Mouse (Mus musculus) limb, embryonic 15.5 days (tissue): ENCODE results near the gene Six5. TPM values are rescaled to one million over a fixed set of nuclear protein-coding genes. Genes with fewer than 3 reads are reported as not detected.
A peak's percentile ranks its signal among the peaks of the same experiment; 100 is the strongest.

Experiments
- ATAC-seq: fragments of 200-750 bp; cut with Nextera tagmentation; 2 replicates; pipeline ENCODE4 v1.8.0; 2017; ENCODE audit warnings: low read depth, moderate TSS enrichment; ENCODE audit not compliant: insufficient number of reproducible peaks, low FRiP score, low TSS enrichment
- H3K27ac ChIP-seq: fragments of 300-500 bp; sonication (generic); 2 replicates; pipeline ENCODE4 v1.5.1; 2015; ENCODE audit warnings: moderate library complexity, mild to moderate bottlenecking, inconsistent platforms
- H3K27me3 ChIP-seq: fragments of 300-500 bp; sonication (generic); 2 replicates; pipeline ENCODE4 v1.6.1; 2015; ENCODE audit warnings: inconsistent platforms
- H3K36me3 ChIP-seq: fragments of 300-500 bp; sonication (generic); 2 replicates; pipeline ENCODE4 v1.6.1; 2015; ENCODE audit warnings: inconsistent platforms
- H3K4me1 ChIP-seq: fragments of 300-500 bp; sonication (generic); 2 replicates; pipeline ENCODE4 v1.6.1; 2015; ENCODE audit warnings: inconsistent platforms
- H3K4me2 ChIP-seq: fragments of 300-500 bp; sonication (generic); 2 replicates; pipeline ENCODE4 v1.6.1; 2015; ENCODE audit warnings: mild to moderate bottlenecking, inconsistent platforms
- H3K4me3 ChIP-seq: fragments of 300-500 bp; sonication (generic); 2 replicates; pipeline ENCODE4 v1.5.1; 2015; ENCODE audit warnings: mild to moderate bottlenecking, inconsistent platforms
- H3K9ac ChIP-seq: fragments of 300-500 bp; sonication (generic); 2 replicates; pipeline ENCODE4 v1.6.1; 2015; ENCODE audit warnings: inconsistent platforms
- H3K9me3 ChIP-seq: fragments of 300-500 bp; sonication (generic); 2 replicates; pipeline ENCODE4 v1.6.1; 2016; ENCODE audit warnings: inconsistent platforms
- WGBS: fragments of 180-500 bp; shearing (Covaris S2); methylation state at CpG from one replicate; pipeline ENCODE4 v1.1.7; 2015; 5-methylcytosine and 5-hydroxymethylcytosine counted together
- polyA plus RNA-seq: library from polyadenylated mRNA; unstranded; fragments of >200 nt; fragmentation: Nextera tagmentation; extraction: Ambion mirVana; gene quantifications from 2 replicates; pipeline ENCODE4 v1.2.1, GENCODE M21; 2015

The Six5 gene
- polyA plus RNA-seq, 1 experiment from 2014 or later, result 13.5 TPM

GRCm38 (mm10) chr7:19100290-19100689 is 5.9 kb downstream of the Six5 start:
- ATAC-seq, result no peak
- Histone ChIP-seq H3K27ac (no peak overlapping the region), H3K4me1 (peaks cover 27% of the 10 kb centered on the region), H3K4me3 (no peak overlapping the region), H3K9me3 (no peaks in the 10 kb centered on the region), H3K9ac (no peak overlapping the region), H3K4me2 (no peak overlapping the region), H3K36me3 (peaks cover 25% of the 10 kb centered on the region; the same call in 1 of the 2 replicates), H3K27me3 (no peaks in the 10 kb centered on the region)
- 84% methylated on average over 1 of the region's 1 CpGs for WGBS

GRCm38 (mm10) chr7:19103741-19104140 is 9.3 kb downstream of the Six5 start:
- Histone ChIP-seq H3K9ac (no peak overlapping the region), H3K4me3 (no peak overlapping the region), H3K27me3 (no peaks in the 10 kb centered on the region), H3K4me2 (no peak overlapping the region), H3K9me3 (no peaks in the 10 kb centered on the region), H3K36me3 (0 out of 2 replicates have a peak, but pooled peaks cover 8% of the 10 kb centered on the region), H3K27ac (no peak overlapping the region), H3K4me1 (no peaks in the 10 kb centered on the region)
- no peak for ATAC-seq

- no peaks in the 10 kb centered on the region for H3K4me1 ChIP-seq
- no peaks in the 10 kb centered on the region for H3K27me3 ChIP-seq
- no peak overlapping the region for H3K27ac ChIP-seq
- H3K36me3 ChIP-seq, result 0 out of 2 replicates have a peak, but pooled peaks cover 8% of the 10 kb centered on the region
- 80% methylated on average over 2 of the region's 2 CpGs for WGBS
- no peak overlapping the region for H3K9ac ChIP-seq
- no peak overlapping the region for H3K4me3 ChIP-seq
- no peak overlapping the region for H3K4me2 ChIP-seq
- ATAC-seq, result no peak
- no peaks in the 10 kb centered on the region for H3K9me3 ChIP-seq
Observed at GRCm38 (mm10) chr7:19104486-19104885, 10.1 kb downstream of the Six5 start.

- H3K36me3 ChIP-seq, result 0 out of 2 replicates have a peak, but pooled peaks cover 5% of the 10 kb centered on the region
- no peaks in the 10 kb centered on the region for H3K27me3 ChIP-seq
- no peak overlapping the region for H3K4me3 ChIP-seq
- H3K4me1 ChIP-seq, result no peaks in the 10 kb centered on the region
- 62% methylated on average over 3 of the region's 3 CpGs for WGBS
- H3K4me2 ChIP-seq, result no peak overlapping the region
- no peak overlapping the region for H3K27ac ChIP-seq
- no peak for ATAC-seq
- no peak overlapping the region for H3K9ac ChIP-seq
- H3K9me3 ChIP-seq, result no peaks in the 10 kb centered on the region
Observed at GRCm38 (mm10) chr7:19107436-19107835, 13.0 kb downstream of the Six5 start.

- Histone ChIP-seq H3K4me2 (no peak overlapping the region), H3K4me1 (no peaks in the 10 kb centered on the region), H3K27me3 (no peaks in the 10 kb centered on the region), H3K36me3 (no peaks in the 10 kb centered on the region), H3K4me3 (no peak overlapping the region), H3K9me3 (no peaks in the 10 kb centered on the region), H3K9ac (no peak overlapping the region), H3K27ac (no peak overlapping the region)
- no peak for ATAC-seq
- 85% methylated on average over 1 of the region's 1 CpGs for WGBS
Observed at GRCm38 (mm10) chr7:19109565-19109964, 15.2 kb downstream of the Six5 start.

- H3K4me2 ChIP-seq, result peak within 1 kb of the TSS; percentile 67
- no peaks in the 10 kb centered on the region for H3K36me3 ChIP-seq
Observed at GRCm38 (mm10) chr7:19118028-19118771, 23.8 kb downstream of the Six5 start, which contains the start of gene Gm4969. TSS of gene Gm4969 (minus strand) at chr7:19118368.

GRCm38 (mm10) chr7:19119083-19119482 is 24.7 kb downstream of the Six5 start:
- 90% methylated on average over 8 of the region's 8 CpGs for WGBS
- ATAC-seq, result no peak
- Histone ChIP-seq H3K27ac (no peak overlapping the region), H3K4me3 (0 out of 2 replicates have a peak overlapping the region, but pooled peaks have one; percentile 77), H3K36me3 (no peaks in the 10 kb centered on the region), H3K4me1 (peaks cover 26% of the 10 kb centered on the region), H3K4me2 (no peak overlapping the region), H3K9me3 (no peaks in the 10 kb centered on the region), H3K9ac (no peak overlapping the region), H3K27me3 (no peaks in the 10 kb centered on the region)

More at GRCm38 (mm10) chr7:19118028-19118771, 23.8 kb downstream of the Six5 start, which contains the start of gene Gm4969:
- Histone ChIP-seq H3K9me3 (no peaks in the 10 kb centered on the region), H3K27me3 (no peaks in the 10 kb centered on the region), H3K9ac (no peak within 1 kb of the TSS), H3K27ac (no peak within 1 kb of the TSS), H3K4me3 (peak within 1 kb of the TSS; percentile 32), H3K4me1 (peaks cover 26% of the 10 kb centered on the region)
- WGBS, result 20% methylated on average over 64 of the region's 64 CpGs
- ATAC-seq, result 0 out of 2 replicates have a peak, but pooled peaks have one; percentile 27

GRCm38 (mm10) chr7:19119631-19120429 is 25.4 kb downstream of the Six5 start, which contains the start of gene Fbxo46:
TSS of gene Fbxo46 (plus strand) at chr7:19119859.
- peak within 1 kb of the TSS; percentile 73 for H3K27ac ChIP-seq
- H3K27me3 ChIP-seq, result no peaks in the 10 kb centered on the region
- H3K9me3 ChIP-seq, result no peaks in the 10 kb centered on the region
- H3K4me2 ChIP-seq, result peak within 1 kb of the TSS; percentile 77
- peak within 1 kb of the TSS; percentile 77 for H3K4me3 ChIP-seq
- 2% methylated on average over 34 of the region's 34 CpGs for WGBS
- H3K9ac ChIP-seq, result peak within 1 kb of the TSS; percentile 77
- peaks cover 26% of the 10 kb centered on the region for H3K4me1 ChIP-seq
- no peaks in the 10 kb centered on the region for H3K36me3 ChIP-seq
- ATAC-seq, result peak; percentile 97

GRCm38 (mm10) chr7:19121686-19122085 is 27.3 kb downstream of the Six5 start:
- Histone ChIP-seq H3K4me1 (peaks cover 26% of the 10 kb centered on the region), H3K4me3 (no peak overlapping the region), H3K27ac (no peak overlapping the region), H3K9me3 (no peaks in the 10 kb centered on the region), H3K27me3 (no peaks in the 10 kb centered on the region), H3K9ac (no peak overlapping the region), H3K36me3 (peaks cover 4% of the 10 kb centered on the region; the same call in 1 of the 2 replicates), H3K4me2 (no peak overlapping the region)
- ATAC-seq, result no peak
- 92% methylated on average over 4 of the region's 4 CpGs for WGBS

- no peak overlapping the region for H3K27ac ChIP-seq
- H3K4me3 ChIP-seq, result no peak overlapping the region
- H3K4me1 ChIP-seq, result peaks cover 16% of the 10 kb centered on the region
- 88% methylated on average over 6 of the region's 6 CpGs for WGBS
- ATAC-seq, result no peak
- no peaks in the 10 kb centered on the region for H3K9me3 ChIP-seq
- H3K27me3 ChIP-seq, result no peaks in the 10 kb centered on the region
- no peak overlapping the region for H3K9ac ChIP-seq
- H3K36me3 ChIP-seq, result peaks cover 21% of the 10 kb centered on the region
- H3K4me2 ChIP-seq, result no peak overlapping the region
Observed at GRCm38 (mm10) chr7:19124713-19125112, 30.3 kb downstream of the Six5 start.

GRCm38 (mm10) chr7:19127744-19128143 is 33.4 kb downstream of the Six5 start:
- Histone ChIP-seq H3K4me2 (no peak overlapping the region), H3K36me3 (peaks cover 21% of the 10 kb centered on the region), H3K9ac (no peak overlapping the region), H3K27me3 (no peaks in the 10 kb centered on the region), H3K4me1 (peaks cover 11% of the 10 kb centered on the region), H3K27ac (no peak overlapping the region), H3K4me3 (no peak overlapping the region), H3K9me3 (no peaks in the 10 kb centered on the region)
- ATAC-seq, result no peak
- WGBS, result 85% methylated on average over 5 of the region's 5 CpGs

- Histone ChIP-seq H3K9me3 (no peaks in the 10 kb centered on the region), H3K4me3 (no peak overlapping the region), H3K4me2 (no peak overlapping the region), H3K27ac (no peak overlapping the region), H3K4me1 (peaks cover 11% of the 10 kb centered on the region), H3K9ac (no peak overlapping the region), H3K27me3 (no peaks in the 10 kb centered on the region), H3K36me3 (peaks cover 21% of the 10 kb centered on the region)
- 88% methylated on average over 5 of the region's 5 CpGs for WGBS
- ATAC-seq, result no peak
Observed at GRCm38 (mm10) chr7:19129396-19129795, 35.0 kb downstream of the Six5 start.
